Mouse (Mus musculus): ENCODE measurements around the gene Capza2.

Capza2 gene

DNA sequence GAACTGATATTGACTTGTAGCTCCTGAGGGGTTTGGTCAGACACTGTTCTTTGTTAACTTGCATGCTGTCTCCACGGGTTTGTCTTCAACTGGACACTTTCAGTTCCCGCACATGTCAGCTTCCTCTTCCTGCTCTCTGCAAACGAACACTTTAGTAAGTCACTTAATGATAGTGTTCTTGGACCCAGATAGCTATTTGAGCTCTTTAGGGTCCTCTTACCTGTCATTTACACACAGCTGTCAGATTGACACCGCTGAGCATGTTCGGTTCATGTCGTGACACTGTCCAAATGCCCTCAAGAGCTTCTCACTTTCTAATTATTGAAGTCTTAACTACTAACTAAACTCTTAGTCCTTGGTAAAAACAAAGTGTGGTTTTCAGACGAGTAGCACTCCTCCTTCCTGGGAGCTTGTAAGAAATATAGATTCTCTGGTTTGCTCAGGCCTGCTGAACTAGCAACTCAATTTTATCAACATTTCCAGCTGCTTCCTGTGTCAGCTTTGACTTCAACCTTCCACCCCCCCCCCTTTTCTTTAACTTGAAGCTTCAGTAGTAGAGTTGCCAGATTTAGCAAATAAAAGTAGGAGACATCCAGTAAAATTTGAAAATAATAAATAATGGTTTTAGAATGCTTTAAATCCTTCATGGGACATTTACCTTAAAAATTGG is at the start of gene Capza2:
Capza2 (plus strand) TSS at position 620 of the 670 bp plus-strand sequence.
- DNase-seq (ENCODE audit: low read depth, low spot score): no peak

DNA sequence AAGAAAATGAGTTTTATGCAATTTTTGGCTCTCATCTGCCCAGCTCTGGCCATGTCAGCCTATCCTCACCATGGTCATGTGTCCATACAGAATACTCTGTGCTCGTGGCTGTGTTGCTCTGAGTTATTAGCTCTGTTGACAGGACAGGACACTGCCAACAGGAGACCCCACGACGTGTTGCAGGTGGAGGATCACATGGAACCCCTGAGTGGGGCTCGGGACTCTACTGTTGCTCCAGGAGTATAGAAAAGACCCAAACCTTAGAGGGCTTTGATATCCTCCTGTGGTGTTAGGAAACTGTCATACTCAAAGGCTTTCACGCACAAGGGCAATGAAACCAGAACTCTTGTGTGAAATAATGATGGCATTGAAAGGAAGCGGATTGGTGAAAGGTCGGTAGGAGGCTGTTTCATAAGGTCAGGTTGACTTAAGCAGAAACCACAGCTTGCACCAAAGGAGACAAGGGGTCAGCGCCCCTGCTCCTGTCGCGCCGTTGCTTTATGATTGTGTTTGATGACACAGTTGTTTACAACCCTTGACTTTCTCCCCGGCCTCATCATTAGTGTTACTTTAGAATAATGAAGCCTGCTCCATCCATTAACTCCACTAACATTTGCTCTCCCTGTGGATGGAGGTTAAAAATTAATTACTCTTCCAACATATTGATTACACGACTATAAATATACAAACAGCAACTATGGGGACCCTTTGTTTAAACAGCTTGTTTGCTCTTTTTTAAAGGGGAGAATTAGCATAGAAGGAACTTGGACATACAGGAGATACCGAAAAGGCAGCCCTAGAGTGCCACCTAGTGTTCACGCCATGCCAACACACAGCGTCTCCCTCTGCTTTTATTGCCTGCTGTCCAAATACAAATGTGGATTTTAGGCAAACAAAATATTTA is 46.7 kb upstream of the Capza2 start:
- peak; percentile 28 for DNase-seq (ENCODE audit: low read depth, low spot score)

DNA sequence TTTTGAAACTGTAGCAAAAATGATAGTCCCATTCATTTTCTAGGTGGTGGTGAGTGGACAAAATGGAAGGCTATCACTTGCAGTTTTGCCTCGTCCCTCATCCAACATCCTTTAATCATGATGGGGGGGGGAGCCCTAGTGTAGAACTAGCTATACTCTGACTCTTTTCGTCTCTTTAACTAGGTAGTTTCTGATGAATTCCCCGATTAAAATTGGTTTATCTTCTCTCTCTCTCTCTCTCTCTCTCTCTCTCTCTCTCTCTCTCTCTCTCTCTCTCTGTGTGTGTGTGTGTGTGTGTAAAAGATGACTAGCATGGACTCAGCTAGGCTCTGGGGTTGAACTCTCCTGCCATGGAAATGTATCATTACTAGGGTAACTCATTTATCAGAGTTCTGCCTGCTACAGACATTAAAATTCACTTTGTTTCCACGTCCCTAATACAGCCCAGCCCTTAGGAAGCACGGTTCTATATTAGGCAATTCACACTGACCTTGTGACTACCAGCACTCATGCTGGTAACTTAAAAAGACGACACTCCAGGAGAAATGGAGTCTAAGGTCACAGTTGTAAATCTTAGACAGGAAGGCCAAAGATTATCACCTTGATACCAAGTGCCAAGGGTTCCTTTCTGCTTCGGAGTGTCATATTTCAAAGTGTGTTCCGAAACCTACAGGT is 45.9 kb upstream of the Capza2 start:
- DNase-seq (ENCODE audit: low read depth, low spot score): no peak

DNA sequence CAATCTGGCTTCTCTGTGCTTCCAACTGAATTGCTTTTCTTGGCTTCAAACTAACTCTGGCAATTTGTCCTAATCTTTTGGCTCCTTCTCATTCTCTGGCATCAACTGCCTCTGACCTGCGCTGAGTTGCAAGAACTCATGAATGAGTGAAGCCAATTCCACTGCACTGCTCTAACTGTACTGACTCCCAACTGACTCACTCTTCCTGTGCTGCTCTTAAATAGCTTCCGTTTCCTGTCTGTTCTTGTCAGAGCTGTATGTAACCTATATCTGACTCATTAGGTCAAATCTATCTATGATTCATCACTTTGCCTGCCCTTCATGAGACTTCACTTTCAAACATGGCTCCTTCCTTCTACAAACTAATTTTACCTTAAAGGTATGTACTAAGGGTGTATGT is 42.1 kb upstream of the Capza2 start:
- no peak for DNase-seq (ENCODE audit: low read depth, low spot score)

DNA sequence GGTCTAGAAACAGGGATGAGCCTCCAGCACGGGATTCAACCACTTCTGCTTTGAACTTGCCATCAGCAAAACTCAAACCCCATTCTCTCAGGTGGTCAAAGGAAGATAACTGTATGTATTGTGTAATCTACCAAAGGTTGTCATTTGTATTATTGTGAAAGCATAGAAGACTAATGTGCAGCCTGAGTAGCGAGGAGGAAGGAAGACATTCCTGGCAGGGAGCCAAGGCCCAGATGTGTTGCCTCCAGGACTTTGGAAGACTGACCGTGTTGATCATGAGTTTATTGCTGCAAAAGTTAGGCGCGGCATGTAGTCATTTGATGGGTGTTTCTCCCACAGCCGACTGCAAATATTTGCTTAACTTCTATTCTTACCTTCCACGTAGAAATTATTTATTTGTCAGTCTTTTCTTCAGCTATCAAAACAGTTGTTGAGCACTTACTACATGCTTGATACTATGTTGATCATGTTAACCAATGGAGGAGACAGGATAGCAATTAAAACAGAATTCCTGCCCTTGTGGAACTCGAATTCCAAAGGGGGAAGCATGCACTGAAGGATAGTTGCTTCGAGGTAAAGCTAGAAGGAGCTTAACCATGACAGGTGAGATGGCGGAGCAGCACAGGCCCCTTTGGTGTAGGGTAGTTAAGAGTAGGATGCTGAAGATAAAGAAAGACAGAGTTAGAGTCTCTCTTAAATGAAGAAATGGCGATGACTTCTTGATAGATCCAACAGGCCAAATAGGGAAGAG is 40.1 kb upstream of the Capza2 start:
- no peak for DNase-seq (ENCODE audit: low read depth, low spot score)

DNA sequence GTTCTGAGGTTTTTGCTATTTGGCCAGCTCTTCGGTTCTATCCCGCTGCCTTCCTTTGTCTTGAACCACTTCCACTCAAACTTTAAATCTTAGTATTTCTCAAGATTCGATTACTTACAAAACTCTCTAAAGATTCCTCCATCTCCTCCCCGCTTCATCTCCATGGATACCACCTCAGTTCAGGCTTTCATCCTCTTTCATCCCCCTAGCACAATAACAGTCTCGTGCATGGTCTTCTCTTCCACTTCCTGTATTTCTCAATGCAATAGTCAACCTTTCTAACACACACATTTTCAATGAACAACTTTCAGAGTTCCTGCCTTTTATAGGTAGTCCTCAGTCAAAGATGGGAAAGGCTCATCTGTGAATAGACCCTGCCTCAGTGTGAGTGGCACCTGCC is 36.7 kb upstream of the Capza2 start:
- no peak for DNase-seq (ENCODE audit: low read depth, low spot score)

DNA sequence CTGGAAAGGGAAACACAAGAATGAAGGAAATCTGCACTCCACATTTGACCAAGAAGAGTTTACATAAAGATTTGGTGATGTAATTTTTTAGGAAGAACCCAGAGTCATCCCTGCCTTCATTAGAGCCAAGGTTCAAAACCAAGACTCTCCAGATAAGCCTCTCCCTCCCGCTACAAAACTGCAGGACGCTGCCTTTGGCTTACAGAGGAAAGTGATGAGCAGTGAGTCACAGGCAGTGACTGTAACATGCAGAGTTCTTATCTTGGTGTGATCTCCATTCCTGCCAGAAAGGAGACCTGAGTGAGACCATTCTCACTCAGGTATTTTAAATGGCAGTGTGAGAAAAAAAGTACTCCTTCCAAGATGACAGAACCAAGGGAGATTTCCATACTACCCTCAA is 34.5 kb upstream of the Capza2 start:
- no peak for DNase-seq (ENCODE audit: low read depth, low spot score)

DNA sequence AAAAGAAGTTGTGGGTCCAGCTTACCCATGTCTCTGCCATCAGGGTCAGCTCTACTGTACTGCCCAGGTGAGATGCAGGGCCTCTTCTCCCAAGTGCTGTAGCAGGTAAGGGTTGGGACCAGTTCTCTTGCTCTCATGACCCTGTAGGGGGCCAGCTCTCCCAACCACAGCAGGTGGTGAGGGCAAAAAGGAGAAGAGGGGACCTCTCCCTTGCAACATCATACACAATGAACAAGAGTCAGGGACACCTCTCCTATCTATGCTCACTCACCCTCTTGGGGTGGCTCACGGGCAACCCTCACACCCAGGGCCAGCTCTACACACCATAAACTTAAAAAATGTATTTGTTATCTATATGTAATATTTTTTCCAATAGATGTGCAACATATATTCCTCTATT is 29.1 kb upstream of the Capza2 start:
- DNase-seq (ENCODE audit: low read depth, low spot score): no peak

DNA sequence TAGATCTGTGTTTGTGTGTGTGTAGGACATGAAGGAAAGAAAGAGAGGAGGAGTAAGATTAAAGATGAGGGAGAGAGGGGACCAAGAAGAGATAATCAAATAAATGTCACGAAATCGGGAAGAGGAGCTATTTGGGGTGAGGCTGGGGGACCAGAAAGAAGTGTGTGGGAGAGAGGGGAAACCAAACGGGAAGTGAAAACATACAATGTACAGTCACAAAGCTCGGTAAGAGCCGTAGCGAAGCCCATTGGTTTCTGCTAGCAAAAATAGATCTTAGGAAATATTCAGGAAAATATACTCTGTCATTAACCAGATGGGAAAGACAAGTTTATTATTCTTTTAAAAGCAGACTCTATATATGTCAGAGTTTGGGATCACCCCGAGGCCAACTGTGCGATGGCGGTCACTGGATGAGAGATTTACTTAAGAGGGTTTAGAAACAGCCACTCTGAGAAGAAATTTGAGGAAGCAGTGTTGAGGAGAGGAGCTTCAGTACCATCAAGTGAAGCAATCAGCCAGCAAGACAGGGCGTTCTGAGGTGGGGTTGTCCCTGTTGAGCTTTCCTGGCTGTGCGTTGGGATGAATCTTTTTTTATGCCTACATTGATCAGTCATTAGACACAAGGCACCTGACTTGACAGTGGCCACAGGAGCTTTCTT is 24.6 kb upstream of the Capza2 start:
- no peak for DNase-seq (ENCODE audit: low read depth, low spot score)

DNA sequence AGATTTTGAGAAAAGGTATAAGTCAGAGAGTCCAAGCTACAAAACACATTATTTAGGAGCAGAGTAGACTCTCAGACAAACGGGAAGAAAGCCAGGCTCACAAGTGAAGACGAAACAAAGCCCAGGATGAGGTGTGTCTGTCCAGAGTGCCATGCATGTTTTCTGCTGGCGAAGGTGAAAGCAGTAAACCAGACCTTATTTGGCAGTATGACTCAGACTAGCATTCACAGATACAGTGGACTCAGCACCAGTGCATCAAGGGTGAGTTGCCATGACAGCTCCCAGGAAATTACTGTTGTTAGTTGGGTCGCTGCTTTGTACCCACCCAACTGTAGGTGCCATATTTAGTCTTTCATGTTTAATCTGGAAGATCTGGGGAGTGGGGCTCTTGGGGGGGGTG is 23.4 kb upstream of the Capza2 start:
- DNase-seq (ENCODE audit: low read depth, low spot score): no peak

DNA sequence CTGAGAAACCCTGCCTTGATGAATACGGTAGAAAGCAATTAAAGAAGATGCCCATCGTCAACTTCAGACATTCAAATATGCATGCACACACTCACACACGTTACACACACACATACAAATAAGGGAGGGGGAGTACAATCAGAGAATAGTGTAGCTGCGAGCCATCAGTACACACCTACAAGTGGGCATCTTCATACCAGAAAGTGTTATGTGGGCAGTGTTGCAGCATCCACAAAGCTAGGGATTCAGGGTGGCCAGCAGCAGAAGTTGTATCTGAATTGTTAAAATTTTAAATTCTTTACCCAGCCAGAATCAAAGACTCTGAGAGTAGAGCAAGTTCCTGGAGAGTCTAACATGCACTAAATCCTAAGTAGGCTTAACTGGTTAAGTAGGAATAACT is 15.2 kb upstream of the Capza2 start:
- DNase-seq (ENCODE audit: low read depth, low spot score): no peak

DNA sequence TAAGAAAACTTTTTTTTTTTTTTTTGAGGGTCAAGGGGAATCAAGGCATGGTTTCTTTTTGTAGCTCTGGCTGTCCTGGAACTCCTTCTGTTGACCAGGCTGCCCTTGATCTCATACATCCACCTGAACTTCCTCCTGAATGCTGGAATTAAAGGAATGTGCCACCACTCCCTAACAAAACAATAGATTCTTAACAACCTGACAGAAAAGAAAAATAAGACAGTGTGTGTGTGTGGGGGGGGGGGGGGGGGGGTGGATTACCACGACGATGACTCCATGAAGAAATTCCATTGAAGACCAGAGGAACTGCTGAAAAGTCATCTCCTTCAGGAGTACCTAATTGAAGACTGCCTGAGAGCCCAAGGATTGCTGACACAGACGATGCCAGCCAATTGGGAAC is 14.6 kb upstream of the Capza2 start:
- DNase-seq (ENCODE audit: low read depth, low spot score): no peak

DNA sequence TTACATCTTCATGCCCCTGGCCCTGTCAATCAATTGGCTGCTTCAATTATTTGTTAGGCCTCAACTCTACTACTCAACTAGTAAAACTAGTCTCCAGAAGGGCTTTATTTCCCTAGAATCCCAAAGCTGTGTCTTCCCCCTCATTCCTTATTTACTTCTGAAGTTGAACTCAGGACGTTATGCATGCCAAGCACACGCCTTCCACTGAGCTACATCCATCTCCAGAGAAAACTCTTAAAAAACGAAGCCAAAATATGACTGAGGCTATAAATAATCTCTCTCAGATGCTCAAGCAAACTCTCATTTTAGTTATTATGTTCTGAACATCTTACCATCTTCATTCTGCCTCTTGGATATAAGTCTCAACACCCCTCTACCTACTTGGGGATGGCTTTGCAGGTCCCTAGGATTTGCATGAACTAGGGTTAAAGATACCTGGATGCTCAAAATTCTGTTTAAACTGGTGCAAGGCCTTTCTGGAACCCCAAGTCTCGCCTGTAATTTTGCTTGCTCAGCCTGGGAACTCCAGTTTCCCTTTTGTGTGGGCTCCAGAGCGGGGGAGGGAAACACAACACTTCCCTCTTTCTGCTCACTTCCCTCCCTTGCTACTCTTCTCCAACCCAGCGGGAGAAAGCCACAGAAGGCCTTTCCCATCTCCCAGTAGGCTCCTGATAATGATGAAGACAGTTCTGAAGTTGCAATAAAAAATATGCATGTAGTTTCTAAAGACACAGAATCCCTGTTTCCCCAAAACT is 7.2 kb upstream of the Capza2 start:
- no peak for DNase-seq (ENCODE audit: low read depth, low spot score)

DNA sequence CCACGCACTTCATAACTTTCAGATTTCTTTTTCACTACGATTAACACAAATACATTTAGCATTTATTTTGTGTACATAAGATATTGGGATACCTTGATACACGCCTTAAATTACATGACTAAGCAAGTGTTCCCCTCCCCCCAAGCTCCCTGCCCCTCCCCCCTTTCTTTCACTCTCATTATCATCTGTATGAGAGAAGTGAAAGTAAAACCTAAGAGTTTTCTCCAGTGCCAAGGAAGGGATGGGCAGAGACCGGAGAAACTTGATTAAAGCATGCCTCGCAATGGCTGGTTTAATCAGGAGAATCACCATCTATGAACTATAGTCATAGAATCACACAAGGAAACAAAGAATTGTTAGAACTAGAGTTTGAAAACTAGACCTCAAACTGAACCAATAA is 6.3 kb upstream of the Capza2 start:
- no peak for DNase-seq (ENCODE audit: low read depth, low spot score)

DNA sequence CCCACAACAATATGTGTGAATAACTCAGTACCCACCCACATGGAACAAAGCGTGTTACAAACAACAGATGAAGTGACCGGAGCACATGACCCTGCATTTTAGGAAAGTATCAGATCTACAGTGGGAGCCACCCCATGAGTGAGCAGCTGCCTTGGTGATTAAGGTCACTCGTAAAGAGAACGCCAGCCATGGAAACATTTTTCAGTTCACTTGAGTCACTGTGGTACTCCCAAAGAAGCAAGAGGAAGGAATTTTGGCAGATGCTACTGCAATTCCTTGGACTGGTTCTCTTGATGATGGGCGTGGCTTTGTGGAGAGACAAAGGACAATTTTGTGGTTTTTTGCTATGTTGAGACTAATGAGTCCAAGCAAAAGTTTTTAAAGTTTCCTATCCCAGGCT is 4.4 kb upstream of the Capza2 start:
- no peak for DNase-seq (ENCODE audit: low read depth, low spot score)

DNA sequence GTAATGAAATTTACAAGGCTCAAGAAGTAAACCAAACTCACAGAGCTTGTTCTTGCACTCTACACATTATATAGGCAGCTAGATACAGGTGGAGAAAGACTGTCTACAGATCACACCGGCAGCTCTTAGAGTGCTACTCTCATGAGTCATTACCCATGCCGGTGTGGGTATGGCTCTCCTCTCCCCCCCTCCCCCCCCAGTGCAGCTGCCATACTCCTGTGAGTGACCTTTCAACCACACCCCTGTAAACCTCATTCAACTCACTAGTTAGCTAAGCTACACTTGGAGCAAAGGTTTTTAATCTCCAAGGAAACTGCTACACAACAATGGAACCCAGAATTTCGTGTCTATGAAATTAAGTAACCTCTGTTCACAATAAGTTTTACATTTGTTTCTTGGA is 2.2 kb upstream of the Capza2 start:
- DNase-seq (ENCODE audit: low read depth, low spot score): no peak

DNA sequence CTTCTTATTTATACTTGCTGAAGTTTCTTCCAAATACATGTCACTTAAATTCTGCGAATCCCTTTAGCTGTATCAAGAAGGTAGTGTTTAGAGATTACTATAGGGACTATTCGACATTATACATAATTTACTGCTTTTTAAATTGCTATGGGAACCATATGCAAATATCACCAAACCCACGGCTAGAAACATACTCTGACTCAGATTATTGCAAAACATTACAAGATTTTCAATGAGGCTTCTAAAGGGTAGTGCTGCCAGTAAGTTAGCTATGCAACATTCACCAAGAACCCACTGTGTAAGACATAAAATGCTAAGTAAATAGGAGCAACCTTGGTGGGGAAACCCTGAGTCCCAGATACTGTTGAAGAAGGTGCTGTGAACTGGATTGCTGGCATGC is 1.0 kb upstream of the Capza2 start:
- no peak for DNase-seq (ENCODE audit: low read depth, low spot score)

DNA sequence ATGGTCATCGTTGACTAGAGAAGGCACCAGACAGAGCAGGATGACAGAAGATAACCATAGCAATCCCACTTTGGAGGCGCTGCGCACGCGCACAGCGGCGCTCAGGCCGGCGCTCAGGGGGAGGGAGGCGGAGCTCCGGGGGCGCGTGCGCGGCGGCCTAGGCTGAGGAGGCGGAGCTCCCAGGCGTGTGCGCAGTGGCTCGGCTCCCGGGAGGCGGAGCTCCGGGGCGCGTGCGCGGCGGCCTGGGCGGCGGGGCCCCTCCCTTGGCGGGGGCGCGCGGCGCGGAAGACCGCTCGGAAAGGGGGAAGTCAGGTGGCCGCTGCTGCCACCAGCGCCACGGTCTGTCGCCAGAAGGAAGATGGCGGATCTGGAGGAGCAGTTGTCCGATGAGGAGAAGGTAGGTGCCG is 733 bp downstream of the Capza2 start:
- peak; percentile 92 for DNase-seq (ENCODE audit: low read depth, low spot score)

DNA sequence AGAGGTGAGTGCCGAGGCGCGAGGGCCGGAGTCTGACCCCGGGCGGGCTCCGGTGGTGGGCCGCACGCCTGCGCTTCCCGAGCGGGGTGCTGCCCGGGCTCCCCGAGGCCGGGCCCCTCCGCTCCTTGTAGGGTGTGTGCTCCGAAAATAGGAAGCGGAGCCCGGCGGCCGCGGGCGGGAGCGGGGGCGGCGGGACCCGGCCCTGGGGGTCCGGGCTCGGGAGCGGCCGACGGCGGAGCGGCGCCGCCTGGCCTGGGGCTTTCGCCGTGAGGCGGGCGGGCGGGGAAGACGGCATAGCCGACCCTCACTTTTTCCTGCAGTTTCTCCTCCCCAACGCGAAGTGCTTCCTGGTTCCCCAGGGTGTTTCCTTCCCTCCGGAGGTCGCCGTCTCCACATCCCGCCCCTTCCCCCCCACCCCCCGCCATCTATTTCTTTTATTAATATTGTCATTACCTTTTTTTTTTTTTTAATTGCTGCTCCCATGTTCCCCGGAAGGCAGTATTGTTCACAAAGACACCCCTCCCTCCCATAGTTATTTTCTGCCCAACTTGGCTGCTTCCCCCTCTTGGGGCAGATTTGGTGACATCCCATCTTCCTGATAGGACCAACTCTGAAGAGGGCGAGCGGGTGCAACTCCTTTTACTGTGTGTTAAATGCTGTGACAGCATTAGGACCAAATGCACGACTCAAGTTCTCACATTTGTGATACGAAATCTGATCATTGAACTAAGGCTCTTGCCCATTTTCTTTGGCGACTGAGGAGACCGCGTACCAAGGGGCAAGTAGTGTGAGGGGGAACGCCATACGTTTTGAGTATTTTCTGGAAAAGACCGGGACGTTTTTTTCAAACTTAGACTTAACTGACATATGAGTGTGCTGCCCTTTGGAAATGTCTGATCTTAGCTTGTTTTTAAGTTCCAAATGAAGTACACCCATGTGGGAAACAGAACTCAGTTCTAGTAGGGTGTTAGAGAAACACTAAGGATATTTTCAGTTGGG is 1.5 kb downstream of the Capza2 start:
- DNase-seq (ENCODE audit: low read depth, low spot score): peak; percentile 40
